Mouse (Mus musculus): ENCODE data around the gene Olfr1413.

The Olfr1413 gene

DNA sequence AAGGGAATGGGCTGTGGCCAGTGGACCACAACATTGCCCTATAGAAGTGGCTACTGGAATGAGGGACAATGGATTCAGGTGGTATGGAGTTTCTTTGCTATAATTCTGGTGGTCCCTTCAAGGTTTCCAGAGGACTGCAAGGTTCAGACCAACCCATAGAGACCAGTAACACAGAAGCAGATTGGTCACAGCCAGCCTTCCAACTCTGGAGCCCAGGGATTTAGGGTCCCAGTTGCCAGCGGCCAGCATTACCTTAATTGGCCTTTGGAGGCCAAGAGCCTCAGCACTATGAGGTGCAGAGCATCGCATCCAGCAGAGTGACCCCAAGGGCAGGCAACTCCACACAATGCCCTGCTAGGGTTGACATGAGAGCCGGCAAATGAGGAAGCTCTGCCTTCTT is at the start of gene Olfr1413:
TSS of gene Olfr1413 (plus strand) at position 301 of the 400 bp plus-strand sequence.
- DNase-seq (ENCODE audit: low read depth, low spot score): no peak

DNA sequence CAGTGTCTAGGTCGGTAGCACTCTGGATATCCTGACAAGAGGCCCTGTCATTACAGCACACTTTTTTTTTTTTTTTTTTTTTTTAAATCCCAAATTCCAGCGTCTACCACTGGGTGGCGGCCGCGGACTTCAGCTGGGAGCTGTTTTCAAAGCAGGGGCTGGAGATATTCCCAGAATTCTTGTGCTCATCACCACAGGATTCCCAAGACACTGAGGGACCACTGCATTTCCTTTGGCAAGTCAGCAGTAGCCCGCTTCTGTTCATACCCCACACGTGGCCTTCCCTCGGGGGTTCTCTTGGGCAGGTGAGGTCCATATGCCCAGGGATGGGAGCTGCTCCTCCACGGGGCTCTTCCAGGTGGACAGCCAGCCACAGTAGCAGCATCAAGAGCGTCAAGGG is 49.7 kb upstream of the Olfr1413 start:
- no peak for DNase-seq (ENCODE audit: low read depth, low spot score)

DNA sequence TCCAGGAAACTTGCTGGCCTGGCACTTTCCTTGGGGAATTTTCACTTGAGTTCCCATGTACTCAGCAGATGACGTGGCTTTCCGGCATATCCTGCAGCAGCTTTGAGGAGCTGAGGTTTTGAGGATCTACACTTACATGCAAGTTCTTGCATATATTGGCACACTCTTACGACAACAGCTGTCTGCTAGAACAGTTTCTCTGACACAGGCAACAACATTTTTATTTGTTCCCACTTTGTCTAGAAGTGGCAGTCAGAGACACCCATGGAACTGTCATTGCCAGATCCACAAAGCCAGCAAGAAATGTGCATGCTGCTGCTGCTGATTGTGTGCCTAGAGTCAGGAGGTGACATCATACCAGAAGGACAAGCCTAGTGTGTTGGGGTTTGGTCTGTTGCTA is 47.4 kb upstream of the Olfr1413 start:
- DNase-seq (ENCODE audit: low read depth, low spot score): no peak

DNA sequence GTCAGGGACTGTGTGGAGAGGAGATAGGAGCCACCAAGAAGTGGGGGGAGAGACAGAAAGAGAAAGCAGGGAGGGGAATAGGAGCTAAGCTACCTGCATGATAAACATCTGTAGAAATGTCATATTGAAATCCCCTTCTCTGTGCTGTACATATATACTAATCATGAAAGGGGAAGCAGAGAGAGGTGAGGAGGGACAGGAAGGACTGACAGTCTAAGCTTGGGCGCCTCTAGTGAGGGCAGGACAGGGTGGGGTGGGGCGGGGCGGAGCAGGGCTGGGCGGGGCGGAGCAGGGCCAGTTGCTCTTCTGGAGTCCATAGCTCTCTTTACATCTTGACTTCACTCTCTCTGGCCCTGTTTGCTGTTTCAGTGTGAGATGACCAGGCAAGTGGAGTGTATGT is 34.1 kb upstream of the Olfr1413 start:
- DNase-seq (ENCODE audit: low read depth, low spot score): no peak

DNA sequence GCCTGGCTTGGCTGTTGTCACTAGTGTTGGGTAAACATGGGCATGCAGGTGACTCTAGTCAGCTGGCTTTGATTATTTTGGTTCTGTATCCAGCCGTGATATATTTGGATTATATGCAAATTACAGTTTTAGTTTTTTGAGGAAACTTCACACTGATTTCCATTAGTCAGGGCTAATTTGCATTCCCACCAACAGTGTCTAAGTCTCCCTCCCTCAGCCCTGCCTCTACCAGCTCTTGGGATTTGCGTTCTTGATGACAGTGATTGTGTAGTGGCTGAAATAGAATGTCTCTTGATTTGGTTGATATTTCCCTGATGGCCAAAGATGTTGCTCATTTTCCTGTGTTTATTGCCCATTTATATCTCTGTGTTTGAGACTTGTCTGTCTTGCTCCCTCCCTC is 32.1 kb upstream of the Olfr1413 start:
- DNase-seq (ENCODE audit: low read depth, low spot score): no peak

DNA sequence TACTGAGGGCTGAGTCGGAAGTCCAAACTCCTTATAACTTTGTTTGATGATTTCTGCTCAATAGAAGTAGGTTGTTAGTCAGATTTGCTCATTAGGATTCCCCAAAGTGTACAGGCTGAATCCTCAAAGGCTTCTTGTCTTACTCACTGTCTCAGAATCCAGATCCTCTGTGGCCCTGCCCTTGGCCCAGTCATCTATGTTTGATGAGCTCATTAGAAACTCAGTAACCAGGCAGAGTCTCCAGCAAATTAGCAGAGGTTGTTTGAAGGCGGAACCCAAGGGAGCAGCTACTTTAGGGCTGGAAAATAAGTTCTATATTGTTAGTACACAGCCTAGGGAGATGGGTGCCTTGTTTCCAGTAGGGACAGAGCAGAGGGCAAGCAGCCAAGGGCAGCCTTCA is 25.2 kb upstream of the Olfr1413 start:
- no peak for DNase-seq (ENCODE audit: low read depth, low spot score)

DNA sequence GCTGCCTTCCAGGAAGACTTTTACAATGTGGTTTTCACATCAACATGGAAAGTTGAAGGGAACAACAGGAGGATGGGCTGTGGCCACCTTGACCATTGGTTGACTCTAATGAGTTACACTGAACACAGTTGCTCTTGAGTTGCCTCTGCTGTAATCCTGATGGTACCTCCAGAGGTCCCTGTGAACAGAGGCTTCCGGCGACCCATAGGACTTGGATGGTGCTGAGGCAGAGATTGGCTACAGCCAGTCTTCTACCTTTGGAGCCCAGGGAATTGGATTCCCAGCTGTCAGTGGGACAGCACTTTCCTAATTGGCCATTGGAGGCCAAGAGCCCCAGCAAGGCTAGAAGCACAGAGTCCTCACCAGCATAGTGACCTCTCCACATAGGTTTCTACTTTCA is 14.4 kb downstream of the Olfr1413 start, which contains the start of gene Olfr1412:
TSS of gene Olfr1412 (plus strand) at position 301 of the 400 bp plus-strand sequence.
- DNase-seq (ENCODE audit: low read depth, low spot score): no peak

DNA sequence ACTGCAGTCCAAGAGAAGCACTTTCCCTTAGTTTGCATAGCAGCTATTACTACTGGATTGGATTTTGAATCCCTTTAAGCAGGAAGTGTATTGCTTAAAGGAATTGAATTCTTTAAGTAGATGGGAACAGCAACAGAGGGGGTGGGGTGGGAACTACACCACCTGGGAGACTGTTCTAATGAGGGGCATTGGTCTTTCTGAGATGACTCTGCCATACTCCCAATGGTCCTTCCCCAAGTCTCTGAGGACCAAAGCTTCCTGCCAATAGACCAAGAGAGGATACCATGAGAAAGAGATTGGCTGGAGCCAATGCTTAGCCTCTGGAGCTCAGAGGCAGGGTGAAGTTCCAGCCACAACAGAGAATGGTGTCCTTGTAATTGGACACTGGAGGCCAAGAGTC is 23.0 kb downstream of the Olfr1413 start, which contains the start of gene Olfr1411:
TSS of gene Olfr1411 (plus strand) at position 301 of the 400 bp plus-strand sequence.
- DNase-seq (ENCODE audit: low read depth, low spot score): no peak

DNA sequence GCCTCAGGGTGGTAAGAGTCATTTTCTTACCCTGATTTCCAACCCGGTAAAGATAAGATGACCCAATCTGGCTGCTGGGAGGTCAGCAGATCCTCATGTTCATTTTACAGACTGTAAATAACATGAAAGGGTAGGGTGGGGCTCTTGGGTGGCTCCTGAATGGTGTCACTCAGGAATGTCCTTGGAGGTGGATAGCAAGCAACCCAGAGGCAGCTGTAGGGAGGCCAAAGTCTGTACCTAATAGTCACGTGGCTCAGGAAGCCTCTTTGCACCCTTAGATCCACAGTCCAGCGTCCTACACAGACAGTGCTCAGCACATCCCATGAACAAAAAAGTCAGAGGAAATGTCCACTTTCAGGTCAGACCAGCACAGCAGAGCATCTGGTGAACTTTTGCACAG is 24.9 kb downstream of the Olfr1413 start:
- no peak for DNase-seq (ENCODE audit: low read depth, low spot score)

DNA sequence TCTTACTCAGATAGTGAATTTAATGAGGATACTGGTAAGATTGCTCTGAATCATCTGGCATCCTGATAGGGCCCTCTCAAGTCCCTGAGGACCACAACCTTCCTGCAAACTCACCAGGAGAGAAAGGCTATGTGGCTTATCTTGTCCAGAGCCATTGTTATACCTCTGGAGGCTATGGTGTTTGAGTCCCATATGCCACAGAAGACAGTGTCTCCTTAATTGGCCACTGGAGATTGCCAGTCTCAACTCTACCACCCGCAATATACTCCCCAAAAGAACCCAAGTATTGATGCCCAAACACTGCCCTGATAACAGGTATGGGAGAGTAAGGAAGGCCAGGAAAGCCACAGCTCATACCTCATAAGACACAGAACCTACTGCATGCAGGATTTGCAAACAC is 34.4 kb downstream of the Olfr1413 start, which contains the start of gene Olfr1410:
TSS of gene Olfr1410 (plus strand) at position 301 of the 400 bp plus-strand sequence.
- no peak for DNase-seq (ENCODE audit: low read depth, low spot score)

DNA sequence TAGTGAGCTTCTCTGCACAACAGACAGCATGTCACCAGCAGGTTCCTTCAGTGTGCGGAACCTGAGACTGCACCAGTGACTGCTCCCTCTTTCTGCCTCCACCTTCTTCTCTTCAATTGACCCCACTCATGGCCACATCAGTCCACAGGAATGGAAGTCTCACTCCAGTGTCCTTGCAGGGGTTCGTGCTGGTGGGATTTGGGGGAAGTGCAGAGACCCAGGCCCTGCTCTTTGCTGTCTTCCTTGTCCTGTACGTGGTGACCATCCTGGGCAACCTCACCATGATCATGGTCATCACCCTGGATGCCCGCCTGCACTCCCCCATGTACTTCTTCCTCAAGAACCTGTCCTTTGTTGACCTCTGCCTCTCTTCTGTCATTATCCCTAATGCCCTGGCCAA is 36.6 kb downstream of the Olfr1413 start:
- no peak for DNase-seq (ENCODE audit: low read depth, low spot score)

DNA sequence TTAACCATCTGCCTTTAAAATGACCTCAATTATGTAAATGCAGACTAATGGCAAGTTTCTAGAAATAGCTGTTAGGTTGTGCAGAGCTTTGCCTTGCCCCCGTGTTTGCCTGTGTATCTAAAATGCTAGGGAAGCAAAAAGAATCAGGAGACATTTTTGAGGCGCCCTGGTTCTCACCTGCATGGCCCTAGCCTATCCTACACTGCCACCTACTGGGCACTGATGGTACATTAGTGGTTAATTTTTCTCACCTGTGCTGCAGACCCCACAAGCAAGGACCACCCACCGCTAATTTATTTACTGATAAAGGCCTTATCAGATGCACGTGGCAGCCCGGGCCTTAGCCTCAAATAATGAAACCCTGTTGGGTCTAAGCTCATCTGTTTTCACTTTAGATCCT is 39.9 kb downstream of the Olfr1413 start:
- DNase-seq (ENCODE audit: low read depth, low spot score): no peak

DNA sequence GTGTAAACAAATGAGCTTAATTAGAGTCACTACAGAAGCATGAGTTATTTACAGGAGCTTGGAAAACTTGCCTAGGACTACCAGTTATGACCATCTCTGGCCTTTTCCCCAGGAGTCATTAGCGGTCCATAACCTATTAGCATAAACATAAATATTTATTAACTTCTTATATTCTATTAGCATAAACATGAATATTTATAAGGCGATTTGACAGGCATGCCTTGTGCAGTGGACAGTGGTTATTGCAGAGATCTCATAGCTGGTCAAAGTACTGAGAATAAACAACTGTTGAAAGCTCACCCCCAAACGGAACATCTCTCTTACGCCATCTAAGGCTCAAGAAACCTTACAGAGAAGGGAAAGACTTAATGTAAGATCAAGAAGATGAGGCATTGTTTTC is 42.1 kb downstream of the Olfr1413 start:
- no peak for DNase-seq (ENCODE audit: low read depth, low spot score)

DNA sequence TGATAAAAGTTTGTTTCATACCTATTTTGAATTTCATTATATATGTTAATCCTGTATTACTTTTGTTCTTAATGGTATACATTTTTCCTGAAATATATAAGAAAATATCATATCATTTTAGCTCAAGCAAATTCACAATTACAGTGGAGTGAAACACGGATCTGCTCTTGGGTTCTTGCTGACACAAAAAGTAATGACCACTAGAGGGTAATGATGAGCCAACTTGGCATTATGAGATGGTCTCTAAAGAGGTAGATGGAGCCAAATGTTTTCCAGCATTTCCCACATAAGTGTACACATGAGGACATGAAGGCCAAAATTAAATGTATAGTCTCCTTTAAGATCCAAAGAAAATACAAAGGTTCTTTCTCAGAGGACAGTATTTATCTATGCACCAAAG is 43.4 kb downstream of the Olfr1413 start:
- no peak for DNase-seq (ENCODE audit: low read depth, low spot score)

DNA sequence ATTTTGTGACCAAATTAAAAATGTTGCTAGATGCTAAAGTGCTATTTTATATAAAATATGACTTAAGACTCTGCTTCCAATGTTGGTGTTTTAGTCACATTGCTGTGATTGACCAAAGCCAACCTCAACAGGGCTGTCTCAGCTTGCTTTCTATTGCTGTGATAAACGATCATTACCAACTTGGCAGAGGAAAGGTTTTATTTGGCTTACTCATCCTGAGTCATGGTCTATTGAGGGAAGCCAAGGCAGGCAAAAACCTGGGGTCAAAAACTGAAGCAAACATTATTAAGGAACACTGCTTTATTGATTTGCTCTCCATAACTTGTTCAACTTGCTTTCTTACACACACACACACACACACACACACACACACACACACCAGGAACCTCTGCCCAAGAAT is 44.9 kb downstream of the Olfr1413 start:
- DNase-seq (ENCODE audit: low read depth, low spot score): no peak

DNA sequence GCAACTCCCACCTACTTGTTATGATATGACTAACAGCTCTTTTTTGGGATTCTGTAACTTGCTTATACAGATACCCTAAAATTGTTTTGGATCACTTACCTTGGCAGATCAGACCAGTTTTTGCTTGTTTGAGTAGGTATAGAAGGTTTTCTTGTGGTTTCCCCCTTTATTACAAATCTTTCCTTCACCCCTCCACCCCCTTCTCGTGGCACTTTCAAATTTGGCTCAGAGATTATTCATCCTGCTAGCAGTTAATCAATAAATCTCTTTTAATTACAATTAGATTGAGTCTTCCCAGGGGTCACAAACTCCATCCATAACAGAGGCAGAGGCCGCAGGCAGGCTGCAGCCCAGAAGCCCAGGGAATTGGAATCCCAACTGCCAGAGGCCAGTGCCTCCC is 46.4 kb downstream of the Olfr1413 start, which contains the start of gene Olfr12:
TSS of gene Olfr12 (plus strand) at position 301 of the 400 bp plus-strand sequence.
- DNase-seq (ENCODE audit: low read depth, low spot score): no peak

DNA sequence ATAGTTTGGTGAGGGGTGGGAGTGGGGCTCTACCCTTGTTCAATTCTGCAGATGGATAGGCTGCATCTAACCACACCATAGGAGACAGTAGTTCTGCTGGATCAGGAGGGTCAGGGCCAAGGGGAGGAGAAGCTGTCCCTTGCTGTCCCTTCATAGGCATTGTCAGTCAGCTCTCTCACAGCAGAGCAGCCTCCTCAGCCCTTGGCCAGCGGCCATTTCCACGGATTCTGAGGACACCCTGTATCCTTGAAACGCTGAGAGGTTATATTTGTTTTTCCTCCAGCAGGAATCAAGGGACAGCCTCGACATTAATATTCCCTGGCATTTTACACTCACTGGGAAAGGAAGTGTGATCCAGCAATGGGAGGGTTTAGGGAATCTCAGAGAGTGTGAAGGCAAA is 47.2 kb downstream of the Olfr1413 start:
- DNase-seq (ENCODE audit: low read depth, low spot score): no peak
